8 mouse cellular contexts compared by ENCODE assay signal in the genomic region with DNA sequence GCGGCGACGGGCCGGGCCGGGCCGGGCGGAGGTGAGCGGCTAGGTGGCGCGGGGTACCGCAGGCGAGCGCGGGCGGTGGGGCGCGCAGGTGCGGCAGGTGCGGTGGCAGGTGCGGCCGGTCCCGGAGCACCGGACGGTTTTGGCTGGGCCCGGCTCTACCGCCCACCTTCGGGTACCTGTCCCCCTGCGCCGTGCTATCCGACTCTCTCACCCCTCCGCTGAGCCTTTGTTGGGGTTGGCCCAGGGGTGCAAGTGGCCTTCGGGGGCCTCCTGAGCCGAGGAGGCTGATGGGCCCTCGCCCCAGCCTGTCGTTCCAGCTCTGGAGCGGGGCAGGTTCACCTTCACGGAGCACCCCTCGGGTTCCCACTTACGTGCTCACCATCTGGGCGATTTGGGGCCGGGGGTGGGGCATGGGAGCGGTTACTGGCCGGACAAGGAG. TPM values are rescaled to one million over a fixed set of nuclear protein-coding genes. Genes with fewer than 3 reads are reported as not detected.
DNase-seq lines count a peak whose midpoint lies in the region; ATAC-seq and TF ChIP-seq lines count a peak whose summit lies in the region.

No protein-coding gene starts in this region.

- peak overlapping the region; percentile 89 for H3K9ac ChIP-seq in embryonic facial prominence, embryonic 13.5 days
- H3K9ac ChIP-seq in intestine, embryonic 14.5 days (ENCODE audit: low read length), result peak overlapping the region; percentile 80

- peaks cover 38% of the 10 kb centered on the region for H3K79me2 ChIP-seq in C2C12 (ENCODE audit: control insufficient read depth, insufficient read depth)

- peak; percentile 21; the same call in 1 of the 2 replicates for ATAC-seq in cerebellum, adult (ENCODE audit: insufficient number of reproducible peaks, low FRiP score, low TSS enrichment)
- ATAC-seq in embryonic facial prominence, embryonic 13.5 days (ENCODE audit: insufficient number of reproducible peaks, insufficient read depth, low FRiP score, low TSS enrichment, low read depth), result peak; percentile 11; the same call in 1 of the 2 replicates
- no peak; the same call in none of the 2 replicates for ATAC-seq in intestine, embryonic 14.5 days (replicated peaks; ENCODE audit: low FRiP score, low TSS enrichment, low read depth)
- ATAC-seq in megakaryocyte-erythroid progenitor cell, adult 5-6 weeks (replicated peaks; ENCODE audit: low FRiP score, low TSS enrichment, poor library complexity, severe bottlenecking), result peak; percentile 28; the same call in 1 of the 2 replicates

- DNase-seq in cerebellum, adult 9-10 months, result no peak
- peak; percentile 75 for DNase-seq in intestine, embryonic 14.5 days (ENCODE audit: low spot score)
- DNase-seq in thymus, postnatal 4 days, result peak; percentile 66
- no peak for DNase-seq in left cerebral cortex, postnatal 25 days (ENCODE audit: low spot score in 2 of 2)

- TF ChIP-seq CTCF in C2C12 (IDR thresholded peaks at IDR 0.05; ENCODE audit: control insufficient read depth, insufficient read depth, insufficient read length), result no peak

- no peaks in the 10 kb centered on the region for H3K9me3 ChIP-seq in embryonic facial prominence, embryonic 13.5 days
- no peaks in the 10 kb centered on the region for H3K9me3 ChIP-seq in intestine, embryonic 14.5 days (ENCODE audit: control insufficient read depth, low read length)

- intact Hi-C loops in left cerebral cortex, postnatal 25 days (cut with DNase I), result no loop called here

- H3ac ChIP-seq in C2C12 (ENCODE audit: control insufficient read depth, insufficient read length, low read depth), result peak overlapping the region; percentile 75

- under 1% methylated on average over 26 of the region's 43 CpGs for WGBS in embryonic facial prominence, embryonic 13.5 days
- WGBS in intestine, embryonic 14.5 days, result under 1% methylated on average over 13 of the region's 43 CpGs

- peaks cover 18% of the 10 kb centered on the region for H3K4me1 ChIP-seq in embryonic facial prominence, embryonic 13.5 days
- 0 out of 2 replicates have a peak, but pooled peaks cover 9% of the 10 kb centered on the region for H3K4me1 ChIP-seq in intestine, embryonic 14.5 days (replicated peaks; ENCODE audit: control insufficient read depth, insufficient read depth, low read length)

- peaks cover 4% of the 10 kb centered on the region for H3K36me3 ChIP-seq in C2C12 (ENCODE audit: control insufficient read depth, insufficient read depth)
- peaks cover 10% of the 10 kb centered on the region; the same call in 1 of the 2 replicates for H3K36me3 ChIP-seq in embryonic facial prominence, embryonic 13.5 days
- H3K36me3 ChIP-seq in intestine, embryonic 14.5 days (ENCODE audit: control insufficient read depth, insufficient read depth, low read length), result 0 out of 2 replicates have a peak, but pooled peaks cover 5% of the 10 kb centered on the region

- peak overlapping the region; percentile 93 for H3K4me3 ChIP-seq in C2C12 (ENCODE audit: insufficient read depth, poor library complexity, severe bottlenecking)
- peak overlapping the region; percentile 96 for H3K4me3 ChIP-seq in embryonic facial prominence, embryonic 13.5 days
- peak overlapping the region; percentile 86 for H3K4me3 ChIP-seq in intestine, embryonic 14.5 days (ENCODE audit: low read depth, low read length)

- peak overlapping the region; percentile 91 for H3K4me2 ChIP-seq in embryonic facial prominence, embryonic 13.5 days
- H3K4me2 ChIP-seq in intestine, embryonic 14.5 days (ENCODE audit: low read length), result peak overlapping the region; percentile 69

- H3K79me3 ChIP-seq in C2C12 (ENCODE audit: low read depth), result peaks cover 13% of the 10 kb centered on the region

- 0 out of 2 replicates have a peak overlapping the region, but pooled peaks have one; percentile 28 for H3K27ac ChIP-seq in embryonic facial prominence, embryonic 13.5 days
- H3K27ac ChIP-seq in intestine, embryonic 14.5 days (ENCODE audit: low read depth), result peak overlapping the region; percentile 94; the same call in 1 of the 2 replicates

- H3K27me3 ChIP-seq in C2C12 (ENCODE audit: control insufficient read depth, insufficient read depth, insufficient read length), result no peaks in the 10 kb centered on the region
- no peaks in the 10 kb centered on the region for H3K27me3 ChIP-seq in embryonic facial prominence, embryonic 13.5 days
- H3K27me3 ChIP-seq in intestine, embryonic 14.5 days (replicated peaks; ENCODE audit: control insufficient read depth, insufficient read depth, low read length), result no peaks in the 10 kb centered on the region

TF ChIP-seq in C2C12, 6 proteins besides CTCF, POLR2A, EP300 and RAD21:
- TF ChIP-seq CEBPB (IDR thresholded peaks at IDR 0.05; ENCODE audit: low read depth), result no peak
- TF ChIP-seq MYOD1 (IDR thresholded peaks at IDR 0.05; ENCODE audit: control insufficient read depth, insufficient read length, low read depth), result no peak
- TF ChIP-seq MYOG (IDR thresholded peaks at IDR 0.05; ENCODE audit: control insufficient read depth, extremely low read depth, insufficient read length), result no peak
- no peak for TF ChIP-seq USF1 (IDR thresholded peaks at IDR 0.05; ENCODE audit: low read depth)
- no peak for TF ChIP-seq FOSL1 (IDR thresholded peaks at IDR 0.05; ENCODE audit: insufficient read depth, low read length, poor library complexity, severe bottlenecking)

RNA-seq across cellular contexts. Expression of gene Zmiz2, which starts 0.6 kb away (rescaled TPM):
- 33.0 TPM for polyA plus RNA-seq in C2C12 (2012; fragmentation: generic; extraction: Trizol)
- 11.2 and 12.4 TPM in 2 replicates for polyA plus RNA-seq in embryonic facial prominence, embryonic 13.5 days (2015; fragmentation: Nextera tagmentation; extraction: Ambion mirVana)
- 14.0 and 14.2 TPM in 2 replicates for polyA plus RNA-seq in intestine, embryonic 14.5 days (2014; fragmentation: Nextera tagmentation; extraction: Ambion mirVana)
- total RNA-seq in megakaryocyte-erythroid progenitor cell, adult 5-6 weeks (2014; fragmentation: Nextera tagmentation), result 65.9 and 70.0 TPM in 2 replicates
- total RNA-seq in megakaryocyte-erythroid progenitor cell, adult 5-6 weeks (2017), result 5.6 and 10.4 TPM in 2 replicates
- 100 to 1,000 TPM; 215 to 216 TPM for total RNA-seq in left cerebral cortex, postnatal 25 days (2021)

RNA-seq across cellular contexts. Expression of gene Ppia, which starts 25.7 kb away (rescaled TPM):
- 4,929 TPM for polyA plus RNA-seq in C2C12 (2012; fragmentation: generic; extraction: Trizol)
- 5,258 and 5,388 TPM in 2 replicates for polyA plus RNA-seq in embryonic facial prominence, embryonic 13.5 days (2015; fragmentation: Nextera tagmentation; extraction: Ambion mirVana)
- polyA plus RNA-seq in intestine, embryonic 14.5 days (2014; fragmentation: Nextera tagmentation; extraction: Ambion mirVana), result 5,694 and 5,748 TPM in 2 replicates
- total RNA-seq in megakaryocyte-erythroid progenitor cell, adult 5-6 weeks (2014; fragmentation: Nextera tagmentation), result 3,823 and 4,304 TPM in 2 replicates
- total RNA-seq in megakaryocyte-erythroid progenitor cell, adult 5-6 weeks (2017), result 1,965 and 1,971 TPM in 2 replicates
- total RNA-seq in left cerebral cortex, postnatal 25 days (2021), result 1,000 to 10,000 TPM; 1,922 to 2,079 TPM

RNA-seq across cellular contexts. Expression of gene H2afv, which starts 54.7 kb away (rescaled TPM):
- 153 TPM for polyA plus RNA-seq in C2C12 (2012; fragmentation: generic; extraction: Trizol)
- polyA plus RNA-seq in embryonic facial prominence, embryonic 13.5 days (2015; fragmentation: Nextera tagmentation; extraction: Ambion mirVana), result 656 and 746 TPM in 2 replicates
- 510 and 552 TPM in 2 replicates for polyA plus RNA-seq in intestine, embryonic 14.5 days (2014; fragmentation: Nextera tagmentation; extraction: Ambion mirVana)
- 144 and 178 TPM in 2 replicates for total RNA-seq in megakaryocyte-erythroid progenitor cell, adult 5-6 weeks (2014; fragmentation: Nextera tagmentation)
- 85.9 and 103 TPM in 2 replicates for total RNA-seq in megakaryocyte-erythroid progenitor cell, adult 5-6 weeks (2017)
- 10 to 100 TPM; 32.3 to 32.6 TPM for total RNA-seq in left cerebral cortex, postnatal 25 days (2021)

Comparison
In these comparisons a context has a peak if more than half of its experiments do, and no peak if none do; other contexts are left out.
1. DNase-seq: peak in intestine, embryonic 14.5 days (single experiment) and thymus, postnatal 4 days (single experiment); none in cerebellum, adult 9-10 months (single experiment) and left cerebral cortex, postnatal 25 days (0 of 2).
2. Peak in every context shown above with its lines, with median percentiles within 50 percentile points of each other: H3K4me3 ChIP-seq.